Mouse (Mus musculus) ZHBTc4 (cell line): Measurements from ENCODE around the gene Cngb1.
"Not testable (repeated sequence)": the region's sequence is repeated elsewhere in the genome, so short reads cannot be mapped to it uniquely, and the experiment has no call there.

ENCODE experiments used
- DNase-seq: peaks from one replicate; pipeline ENCODE4 v3.0.0-alpha.2; 2011; ENCODE audit warnings: low read depth, low spot score

Cngb1 gene

GRCm38 (mm10) chr8:95247277-95247676, 59.1 kb downstream of the Cngb1 start:
- no peak for DNase-seq

- DNase-seq, result no peak
Observed at GRCm38 (mm10) chr8:95245180-95245579, 61.2 kb downstream of the Cngb1 start.

- DNase-seq, result no peak
Observed at GRCm38 (mm10) chr8:95243853-95244252, 62.5 kb downstream of the Cngb1 start.

- DNase-seq, result no peak
Observed at GRCm38 (mm10) chr8:95242826-95243571, 63.4 kb downstream of the Cngb1 start.

GRCm38 (mm10) chr8:95242099-95242825, 64.1 kb downstream of the Cngb1 start:
- peak; percentile 35 for DNase-seq

- peak; percentile 70 for DNase-seq
Observed at GRCm38 (mm10) chr8:95235683-95236082, 70.7 kb downstream of the Cngb1 start.

GRCm38 (mm10) chr8:95230086-95230485, 76.3 kb downstream of the Cngb1 start:
- not testable (repeated sequence) for DNase-seq

- DNase-seq, result no peak
Observed at GRCm38 (mm10) chr8:95227151-95227468, 79.3 kb downstream of the Cngb1 start.

GRCm38 (mm10) chr8:95226251-95227150, 79.9 kb downstream of the Cngb1 start:
- no peak for DNase-seq

- DNase-seq, result no peak
Observed at GRCm38 (mm10) chr8:95223969-95224368, 82.4 kb downstream of the Cngb1 start.

GRCm38 (mm10) chr8:95221045-95221444, 85.3 kb downstream of the Cngb1 start:
- no peak for DNase-seq

GRCm38 (mm10) chr8:95220571-95220998, 85.8 kb downstream of the Cngb1 start:
- DNase-seq, result no peak

GRCm38 (mm10) chr8:95219623-95220022, 86.8 kb downstream of the Cngb1 start:
- DNase-seq, result peak; percentile 76

- DNase-seq, result no peak
Observed at GRCm38 (mm10) chr8:95215709-95216360, 90.5 kb downstream of the Cngb1 start.

- no peak for DNase-seq
Observed at GRCm38 (mm10) chr8:95209924-95210323, 96.5 kb downstream of the Cngb1 start.

GRCm38 (mm10) chr8:95205946-95206345, 100.4 kb downstream of the Cngb1 start:
- DNase-seq, result peak; percentile 35

- DNase-seq, result peak; percentile 85
Observed at GRCm38 (mm10) chr8:95204039-95204380, 102.4 kb downstream of the Cngb1 start.

- DNase-seq, result no peak
Observed at GRCm38 (mm10) chr8:95203326-95204038, 102.9 kb downstream of the Cngb1 start.

- peak; percentile 46 for DNase-seq
Observed at GRCm38 (mm10) chr8:95202649-95203275, 103.6 kb downstream of the Cngb1 start, which contains the start of gene Kifc3. Kifc3 (minus strand) TSS chr8:95202812.

- no peak for DNase-seq
Observed at GRCm38 (mm10) chr8:95202056-95202570, 104.3 kb downstream of the Cngb1 start.
